Mouse (Mus musculus) adipocyte (in vitro differentiated cells): Measurements from ENCODE around the gene Cog4.
"Not testable (repeated sequence)": the region's sequence is repeated elsewhere in the genome, so short reads cannot be mapped to it uniquely, and the experiment has no call there.

Experiments
- DNase-seq: peaks from one replicate; pipeline ENCODE4 v3.0.0-alpha.2; 2016; ENCODE audit warnings: low spot score

Gene Cog4

DNA sequence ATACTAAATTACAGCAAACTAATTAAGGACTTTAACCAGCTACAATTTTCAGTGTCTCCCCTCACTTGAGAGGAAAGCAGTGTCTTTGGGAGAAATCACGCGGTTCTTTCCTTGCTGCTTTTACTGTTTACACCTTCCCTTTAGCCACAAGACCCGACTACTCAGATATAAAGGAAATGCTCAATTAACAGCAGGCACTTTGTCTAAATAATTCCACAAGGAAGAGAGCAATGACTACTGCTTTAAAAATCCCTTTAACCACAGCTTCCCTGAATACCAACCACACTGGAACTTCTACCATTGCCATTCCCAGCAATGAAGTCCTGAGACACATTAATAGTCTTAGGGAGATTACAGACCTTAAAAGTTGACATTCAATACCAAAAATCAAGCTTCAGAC, 17.9 kb upstream of the Cog4 start:
- no peak for DNase-seq

DNA sequence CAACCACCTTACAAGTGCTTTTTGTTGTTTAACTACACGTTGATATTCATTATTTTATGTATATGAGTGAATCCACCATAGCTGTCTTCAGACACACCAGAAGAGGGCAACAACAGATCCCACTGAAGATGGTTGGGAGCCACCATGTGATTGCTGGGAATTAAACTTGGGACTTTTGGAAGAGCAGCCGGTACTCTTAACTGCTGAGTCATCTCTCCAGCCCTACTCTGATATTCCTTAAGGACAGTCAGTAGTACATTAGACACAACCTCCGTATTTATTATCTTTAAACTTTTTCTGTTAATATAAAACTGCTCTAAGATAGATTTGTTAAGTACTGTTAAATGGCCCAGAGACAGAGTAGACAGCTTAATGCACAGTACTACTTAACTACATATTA, 14.4 kb upstream of the Cog4 start:
- DNase-seq: no peak

DNA sequence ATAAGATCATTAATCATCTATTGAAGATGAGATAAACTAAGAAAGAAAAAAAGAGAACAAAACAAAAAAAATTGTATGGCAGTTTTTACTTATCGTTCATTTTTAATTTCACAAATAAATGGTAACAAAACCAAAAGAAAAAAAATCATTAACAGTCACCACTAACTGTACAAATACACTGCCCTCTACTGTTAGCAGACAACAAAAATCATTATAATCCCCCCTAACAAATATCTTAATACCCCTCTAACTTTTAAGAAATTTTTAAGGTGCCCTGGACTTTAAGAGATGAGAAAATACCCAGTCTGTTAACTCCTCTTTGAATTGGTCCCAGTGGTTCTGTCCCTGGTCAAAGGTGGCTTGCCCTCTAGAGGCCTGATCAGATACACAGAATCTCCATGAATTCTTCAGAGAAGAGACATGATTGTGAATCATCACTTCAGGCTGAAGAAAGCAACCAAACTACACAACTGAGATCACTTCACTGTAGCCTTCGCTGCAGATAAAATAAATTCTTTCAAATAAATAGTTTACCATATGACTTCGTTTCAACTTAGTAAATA, 4.3 kb upstream of the Cog4 start:
- DNase-seq: peak; percentile 55

DNA sequence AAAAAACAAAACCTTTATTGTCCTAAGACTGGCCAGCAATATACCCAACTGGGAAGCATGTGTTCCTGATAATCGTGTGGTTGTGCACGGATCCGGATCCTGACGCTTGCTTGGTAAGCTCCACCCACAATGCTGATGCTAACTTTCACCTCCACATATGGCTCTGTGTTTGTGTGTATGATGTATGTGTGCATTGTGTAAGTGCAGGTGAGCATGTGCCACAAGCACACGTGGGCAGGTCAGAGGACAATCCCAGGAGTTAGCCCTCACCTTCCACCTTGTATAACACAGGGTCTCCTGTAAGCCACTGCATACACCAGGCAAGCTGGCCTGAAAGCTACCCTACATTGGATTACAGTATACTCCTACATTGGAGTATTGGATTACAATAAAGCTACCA, 3.2 kb upstream of the Cog4 start:
- DNase-seq: no peak

DNA sequence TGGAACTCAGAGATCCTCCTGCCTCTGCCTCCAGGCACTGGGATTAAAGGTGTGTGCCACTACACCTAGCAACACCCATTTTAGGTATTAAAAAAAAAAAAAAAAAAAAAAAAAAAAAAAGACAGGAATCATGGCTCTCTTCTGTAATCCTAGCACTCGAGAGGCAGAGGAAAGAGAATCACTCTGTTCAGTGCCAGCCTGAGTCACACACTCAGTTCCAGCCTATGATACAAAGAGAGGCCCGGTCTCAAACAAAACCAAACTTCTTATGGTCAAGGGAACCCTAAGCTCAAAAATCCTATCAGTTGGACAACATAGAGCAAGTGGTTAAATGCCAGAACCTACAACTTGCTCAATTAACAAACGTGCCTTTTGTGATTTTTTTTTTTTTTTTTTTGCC, 1.5 kb upstream of the Cog4 start:
- peak; percentile 51 for DNase-seq

DNA sequence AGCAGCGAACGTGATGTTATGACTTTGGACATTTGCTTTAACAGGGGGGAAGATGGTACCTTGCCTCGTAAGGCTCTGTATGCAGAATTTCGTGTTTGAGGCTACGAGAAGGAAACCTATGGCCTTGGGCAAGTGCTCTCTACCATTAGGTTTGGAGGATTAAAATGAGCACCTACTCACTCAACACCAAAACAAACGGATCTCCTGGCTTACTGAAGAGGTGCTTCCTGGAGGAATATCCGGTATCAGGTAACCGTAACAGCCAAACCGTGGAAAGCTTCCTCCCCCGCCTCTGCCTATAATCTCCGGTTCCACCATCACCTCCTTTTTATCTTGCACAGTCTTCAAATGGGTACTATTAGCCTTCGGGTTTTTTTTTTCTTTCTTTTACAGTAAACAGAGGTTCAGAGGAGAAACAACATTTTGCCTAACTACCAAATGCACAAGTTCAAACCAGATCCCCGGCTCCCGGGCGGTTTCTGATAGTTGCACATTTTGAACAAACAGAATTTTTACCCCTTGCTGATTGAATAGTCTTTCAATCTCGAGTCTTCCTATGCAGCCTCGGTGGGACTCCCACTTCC, 487 bp upstream of the Cog4 start:
- DNase-seq: no peak

DNA sequence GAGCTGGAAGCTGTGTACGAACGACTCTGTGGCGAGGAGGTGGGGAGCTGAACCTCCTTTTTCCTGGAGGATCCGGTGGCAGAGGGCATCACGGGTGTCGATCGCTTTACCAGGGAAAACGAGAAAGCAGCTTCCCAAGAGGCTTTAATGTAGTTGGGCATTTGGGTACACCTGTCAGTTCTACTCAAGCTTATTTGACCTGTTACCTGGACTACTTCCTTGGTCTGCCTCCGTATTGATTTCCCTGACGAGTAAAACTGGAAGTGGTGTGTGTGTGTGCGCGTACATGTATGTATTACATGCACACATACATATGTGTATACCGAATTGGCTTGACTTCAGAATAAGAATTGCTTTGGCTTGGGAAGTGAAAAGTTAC, 760 bp downstream of the Cog4 start:
- no peak for DNase-seq

DNA sequence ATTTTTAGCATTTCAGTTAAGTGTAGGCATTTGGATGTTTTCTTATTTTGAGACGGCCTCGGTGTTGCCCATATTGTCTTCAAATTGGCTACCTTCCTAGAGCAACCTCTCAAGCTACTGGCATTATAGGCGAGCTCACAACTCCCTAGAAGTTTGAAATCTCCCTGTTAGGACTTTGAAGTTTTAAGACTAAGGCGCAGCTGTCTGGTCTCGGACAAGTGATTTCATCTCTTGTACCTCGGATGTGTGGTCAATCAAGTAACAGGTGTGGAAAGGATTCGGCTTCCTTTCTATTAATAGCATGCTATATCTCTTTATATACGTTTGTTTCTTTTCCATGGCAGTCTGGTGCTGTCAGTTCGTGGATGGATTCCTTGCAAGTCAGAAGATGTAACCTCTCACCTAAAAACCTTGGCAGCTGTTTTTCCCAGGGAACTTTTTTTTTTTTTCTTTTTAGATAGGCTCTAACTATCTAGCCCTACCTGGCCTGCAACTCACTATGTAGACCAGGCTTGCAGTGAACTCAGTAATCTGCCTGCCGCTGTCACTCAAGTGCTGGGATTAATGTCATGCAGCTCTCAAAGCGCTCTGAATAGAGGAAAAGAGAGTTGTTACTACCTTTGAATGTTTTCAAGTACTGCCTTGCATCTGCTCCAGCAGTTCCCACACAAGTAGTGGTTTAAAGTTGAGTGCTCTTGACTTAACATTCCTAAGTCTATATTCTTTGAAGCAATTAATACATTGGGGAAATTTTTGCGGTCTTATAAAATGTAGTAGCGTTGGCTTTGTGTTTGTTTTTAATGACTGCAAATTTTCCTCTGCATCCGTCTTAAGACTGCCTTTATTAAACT, 1.5 kb downstream of the Cog4 start:
- DNase-seq: peak; percentile 58

DNA sequence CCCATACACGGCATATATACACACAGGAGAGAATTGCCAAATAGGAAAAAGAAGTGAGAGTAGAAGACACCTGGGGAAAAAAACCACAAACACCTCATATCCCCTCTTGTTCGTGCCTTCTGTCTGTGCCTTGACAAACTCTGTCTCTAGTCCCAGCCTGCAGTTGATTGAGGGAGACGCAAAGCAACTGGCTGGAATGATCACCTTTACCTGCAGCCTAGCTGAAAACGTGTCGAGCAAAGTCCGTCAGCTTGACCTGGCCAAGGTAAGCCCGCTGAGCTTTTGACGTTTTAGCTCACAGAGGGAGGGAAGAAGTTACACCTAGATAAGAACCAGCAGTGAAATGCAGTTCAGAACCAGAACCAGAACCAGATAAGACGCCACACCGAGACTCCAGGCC, 4.8 kb downstream of the Cog4 start:
- DNase-seq: no peak

DNA sequence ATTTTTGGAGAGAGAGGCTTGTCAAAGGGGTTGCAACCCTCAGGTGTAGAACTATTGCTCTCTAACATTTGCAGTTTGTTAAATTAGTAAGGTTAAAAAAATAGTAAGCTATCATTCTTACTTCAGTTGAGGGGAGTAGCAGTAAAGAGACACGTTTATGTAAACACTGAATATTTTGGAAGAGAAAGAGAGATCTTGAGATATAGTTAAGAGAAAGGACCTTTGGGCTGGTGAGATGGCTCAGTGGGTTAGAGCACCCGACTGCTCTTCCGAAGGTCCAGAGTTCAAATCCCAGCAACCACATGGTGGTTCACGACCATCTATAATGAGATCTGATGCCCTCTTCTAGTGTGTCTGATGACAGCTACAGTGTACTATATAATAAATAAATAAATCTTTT, 9.7 kb downstream of the Cog4 start:
- DNase-seq: not testable (repeated sequence)

DNA sequence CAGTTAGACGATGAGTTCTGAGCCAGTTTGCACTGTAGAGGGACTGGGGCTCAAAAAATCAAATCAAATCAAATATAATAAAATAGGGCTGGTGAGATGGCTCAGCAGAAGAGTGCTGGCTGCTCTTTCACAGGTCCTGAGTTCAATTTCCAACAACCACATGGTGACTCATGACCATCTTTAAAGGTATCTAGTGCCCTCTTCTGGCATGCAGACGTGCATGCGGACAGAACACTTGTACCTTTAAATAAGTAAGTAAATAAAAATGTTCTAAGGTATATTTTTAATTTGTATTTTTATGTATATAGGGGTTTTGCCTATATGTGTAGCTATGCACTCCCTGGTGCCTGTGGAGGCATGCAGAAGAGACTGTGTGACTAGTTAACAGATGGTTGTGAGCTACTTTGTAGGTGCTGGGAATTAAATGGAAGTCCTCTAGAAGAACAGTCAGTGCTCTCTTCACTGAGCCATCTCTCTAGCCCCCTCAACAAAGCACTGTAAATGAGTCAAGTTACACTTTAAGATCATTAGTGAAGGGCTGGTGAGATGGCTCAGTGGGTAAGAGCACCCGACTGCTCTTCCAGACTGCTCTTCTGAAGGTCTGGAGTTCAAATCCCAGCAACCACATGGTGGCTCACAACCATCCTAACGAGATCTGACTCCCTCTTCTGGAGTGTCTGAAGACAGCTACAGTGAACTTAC, 10.5 kb downstream of the Cog4 start:
- DNase-seq: peak; percentile 61

DNA sequence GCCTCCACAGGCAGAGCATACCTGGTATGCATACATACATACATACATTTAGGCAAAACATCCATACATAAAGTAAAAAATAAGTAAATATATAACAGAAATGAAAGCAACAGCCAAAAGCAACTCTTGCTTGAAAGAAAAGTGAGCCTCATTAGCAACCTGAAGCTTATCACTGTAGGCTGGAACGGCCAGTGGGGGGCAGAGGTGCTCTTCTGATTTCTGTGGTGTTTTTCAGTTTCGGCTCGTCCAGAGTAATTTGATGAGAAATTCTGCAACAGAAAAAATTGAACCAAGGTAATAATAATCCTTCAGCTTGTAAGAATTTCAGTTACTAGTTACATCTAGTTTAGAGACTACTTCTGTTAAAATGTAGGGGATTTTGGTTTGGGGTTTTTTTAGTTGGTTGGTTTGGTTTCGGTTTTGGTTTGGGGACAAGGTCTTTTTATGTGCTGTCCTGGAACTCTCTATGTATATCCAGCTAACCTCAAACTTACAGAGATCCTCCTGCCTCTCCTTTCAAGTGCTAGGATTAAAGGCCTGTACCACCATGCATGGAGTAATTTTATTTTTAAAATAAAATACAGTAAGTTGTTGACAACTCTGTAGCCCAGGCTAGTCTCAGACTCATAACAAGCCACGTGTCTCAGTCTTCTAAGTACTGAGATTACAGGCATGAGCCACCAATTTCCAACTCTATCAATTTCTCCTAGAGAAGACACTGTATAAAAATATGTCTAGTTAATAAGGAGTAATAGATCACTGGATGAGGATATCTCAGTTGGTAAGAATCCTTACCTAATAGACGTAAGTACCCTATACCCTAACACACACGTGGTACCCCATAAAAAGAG, 13.5 kb downstream of the Cog4 start:
- peak; percentile 68 for DNase-seq

DNA sequence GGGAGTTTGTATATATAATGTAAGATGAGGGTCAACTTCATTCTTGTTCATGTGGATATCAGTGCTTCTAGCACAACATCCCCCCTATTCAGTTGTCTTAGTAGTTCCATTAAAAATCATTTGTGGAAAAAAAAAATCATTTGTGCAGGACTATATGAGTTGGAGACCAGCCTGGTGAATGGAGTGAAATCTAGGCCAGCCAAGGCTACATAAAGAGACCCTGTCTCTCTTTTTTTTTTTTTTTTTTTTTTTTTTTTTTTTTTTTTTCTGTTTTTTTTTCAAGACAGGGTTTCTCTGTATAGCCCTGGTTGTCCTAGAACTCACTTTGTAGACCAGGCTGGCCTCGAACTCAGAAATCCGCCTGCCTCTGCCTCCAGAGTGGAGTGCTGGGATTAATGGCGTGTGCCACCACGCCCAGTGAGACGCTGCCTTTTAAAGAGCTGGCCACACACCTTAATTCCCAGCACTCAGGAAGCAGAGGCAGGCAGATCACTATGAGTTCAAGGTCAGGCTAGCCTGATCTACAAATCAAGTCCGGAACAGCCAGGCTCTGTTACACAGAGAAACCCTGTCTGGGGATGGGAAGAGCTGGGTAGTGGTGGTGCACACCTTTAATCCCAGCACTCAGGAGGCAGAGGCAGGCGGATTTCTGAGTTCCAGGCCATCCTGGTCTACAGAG, 15.1 kb downstream of the Cog4 start:
- not testable (repeated sequence) for DNase-seq

DNA sequence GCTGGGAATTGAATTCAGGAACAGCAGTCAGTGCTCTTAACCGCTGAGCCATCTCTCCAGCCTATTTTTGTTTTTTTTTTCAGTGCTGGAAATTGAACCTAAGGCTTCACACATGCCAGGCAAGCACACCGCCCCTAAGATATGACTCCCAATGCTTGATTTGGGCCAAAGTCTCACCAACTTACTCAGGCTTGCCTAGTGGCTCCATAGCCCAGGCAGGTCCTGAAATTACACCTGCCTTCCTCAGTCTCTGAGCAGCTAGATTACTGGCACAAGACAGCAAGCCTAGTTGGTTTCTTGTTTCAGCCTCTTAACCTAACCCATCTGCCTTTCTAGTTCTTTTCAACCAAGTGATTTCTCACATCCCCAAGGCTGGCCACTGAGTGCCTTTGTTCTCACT, 24.1 kb downstream of the Cog4 start:
- DNase-seq: no peak

DNA sequence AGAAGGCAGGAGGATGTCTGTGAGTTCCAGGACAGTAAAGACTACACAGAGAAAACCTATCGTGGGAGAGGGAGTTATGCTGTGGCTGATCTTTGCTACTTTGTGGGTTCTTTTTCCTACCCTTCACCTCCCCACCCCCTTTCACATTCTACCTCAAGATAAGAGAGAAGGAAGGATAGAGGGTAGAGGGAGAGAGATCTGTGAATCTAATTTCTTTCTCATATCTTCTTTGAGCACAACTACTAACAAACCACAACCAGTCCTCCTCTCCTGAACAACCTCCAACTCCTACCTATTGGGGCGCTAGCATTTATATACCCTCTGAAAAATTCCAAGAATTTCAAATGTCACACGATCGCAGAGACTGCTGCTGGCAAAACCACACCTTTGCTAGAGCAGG, 31.5 kb downstream of the Cog4 start:
- no peak for DNase-seq

DNA sequence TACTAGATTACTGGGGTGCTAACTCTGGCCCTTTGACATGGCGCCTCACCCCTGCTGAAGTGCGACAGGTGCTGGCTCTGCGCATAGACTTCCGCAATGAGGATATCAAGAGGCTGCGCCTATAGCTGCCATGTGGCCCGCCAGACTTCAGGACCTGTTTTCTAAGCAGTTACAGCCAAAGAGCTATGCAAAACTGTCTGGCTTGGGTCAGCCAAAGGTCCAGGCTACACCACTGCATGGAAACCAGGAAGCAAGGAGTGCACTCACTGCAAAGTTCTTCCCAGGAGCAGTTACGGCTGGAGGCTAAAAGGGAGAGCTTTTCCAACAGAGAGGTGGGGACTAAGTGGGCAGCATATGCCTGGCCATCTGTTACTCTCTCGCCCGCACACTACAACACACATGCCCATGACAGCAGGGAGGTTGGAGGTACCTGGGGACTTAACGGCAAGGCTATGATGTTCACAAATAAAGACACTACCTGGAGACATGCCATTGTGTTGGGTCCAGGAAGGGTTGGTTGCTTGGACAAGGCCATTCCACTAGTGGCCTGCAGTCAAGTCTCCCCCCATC, 35.4 kb downstream of the Cog4 start:
- no peak for DNase-seq

DNA sequence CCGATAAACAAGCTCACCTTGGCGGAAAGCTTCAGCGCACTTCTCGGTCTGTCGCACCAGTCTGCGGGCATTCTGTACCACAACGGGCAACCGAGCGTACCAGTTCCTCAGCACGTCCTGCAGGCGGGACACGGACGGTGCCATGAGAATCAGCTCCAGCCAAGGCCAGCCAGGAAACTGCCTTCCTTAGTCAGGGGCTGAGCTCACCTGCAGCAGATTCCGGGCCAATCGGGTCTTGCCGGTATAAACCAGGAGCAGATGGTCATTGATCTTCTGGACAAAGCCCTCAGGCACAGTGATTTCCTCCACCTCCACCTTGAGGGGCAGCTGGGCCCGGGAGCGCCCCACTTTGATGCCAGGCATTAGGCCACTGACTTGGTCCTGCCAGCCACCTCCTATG, 37.4 kb downstream of the Cog4 start:
- no peak for DNase-seq

DNA sequence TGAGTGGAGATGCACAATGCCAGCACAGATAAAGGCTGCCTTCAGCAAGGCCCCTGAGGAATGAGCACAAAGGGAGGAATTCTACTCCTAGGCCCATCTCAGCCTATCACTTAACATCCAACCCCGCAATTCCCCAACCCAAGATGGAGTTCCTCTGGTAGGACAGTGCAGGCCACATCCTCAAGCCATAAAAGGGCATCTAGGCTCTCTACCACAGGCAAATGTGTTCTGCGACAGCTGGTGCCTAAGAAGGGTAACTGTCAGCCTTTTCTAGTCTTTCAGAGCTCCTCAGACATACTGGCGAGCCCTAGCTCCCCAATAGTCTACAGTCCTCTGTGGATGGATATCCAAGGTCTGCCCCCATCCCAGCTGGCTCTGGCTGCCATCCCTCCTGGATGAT, 40.2 kb downstream of the Cog4 start:
- DNase-seq: no peak

DNA sequence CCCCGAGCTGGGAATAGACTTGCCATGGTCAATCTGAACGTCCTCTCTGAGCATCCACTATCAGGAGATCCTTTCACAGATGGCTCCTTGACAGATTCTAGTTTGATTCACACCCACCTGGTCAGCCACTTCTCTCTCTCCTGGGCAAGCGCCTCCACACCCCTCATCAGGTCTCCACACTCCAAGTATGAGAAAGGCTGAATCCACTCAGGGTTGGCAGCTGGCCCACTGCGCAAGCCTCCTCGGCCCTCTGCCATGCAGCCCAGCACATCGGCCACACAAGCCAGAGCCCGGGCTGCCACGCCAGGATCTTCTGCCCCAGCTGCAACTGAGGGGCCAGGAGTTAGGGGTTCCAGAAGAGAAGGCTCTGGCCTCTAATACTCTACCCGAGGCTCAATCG, 41.2 kb downstream of the Cog4 start:
- no peak for DNase-seq

DNA sequence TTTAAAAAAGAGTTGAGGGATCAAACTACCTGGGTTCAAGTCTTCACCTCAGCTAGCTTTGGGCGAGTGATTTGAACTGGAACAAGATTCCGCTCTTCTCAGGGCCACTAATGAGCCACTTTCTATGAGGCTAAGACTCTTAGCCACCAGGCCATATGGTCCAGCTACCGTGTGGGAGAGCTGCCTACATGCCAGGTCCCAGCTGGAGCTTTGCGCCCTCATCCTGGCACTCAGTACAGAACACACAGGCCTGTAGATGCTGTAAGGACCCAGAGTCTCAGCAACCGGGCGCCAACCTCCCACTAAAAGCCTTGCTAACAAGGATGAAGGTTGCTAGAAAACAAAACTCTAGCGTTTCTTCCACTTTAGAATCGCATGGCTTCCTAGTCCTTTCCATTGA, 42.0 kb downstream of the Cog4 start:
- DNase-seq: no peak

DNA sequence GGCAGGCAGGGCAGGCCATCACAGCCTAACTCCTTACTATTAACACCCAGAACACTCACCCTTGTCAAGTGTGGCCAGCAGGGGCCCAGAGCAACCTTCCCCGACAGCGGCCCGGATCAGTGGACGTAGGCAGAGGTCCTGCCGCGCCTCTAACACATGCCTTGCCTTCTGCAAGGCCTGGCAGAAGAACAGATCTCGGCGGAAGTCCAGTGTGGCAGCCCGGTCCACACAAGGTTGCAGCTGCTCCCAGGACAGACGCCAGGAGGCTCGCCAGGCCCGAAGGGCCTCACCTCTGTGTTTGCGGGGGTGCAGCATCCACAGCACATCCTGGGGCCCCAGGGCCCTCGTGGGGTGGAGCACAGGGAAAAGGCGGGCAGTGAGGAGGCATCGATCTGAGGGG, 42.5 kb downstream of the Cog4 start:
- no peak for DNase-seq
